Mouse (Mus musculus) lung, postnatal 0 days (tissue): Measurements from ENCODE around the gene Shisa9. TPM values are rescaled to one million over a fixed set of nuclear protein-coding genes. Genes with fewer than 3 reads are reported as not detected.
A peak's percentile ranks its signal among the peaks of the same experiment; 100 is the strongest.

Experiments used
- ATAC-seq: fragments of 200-750 bp; cut with Nextera tagmentation; 2 replicates; pipeline ENCODE4 v1.8.0; 2017; ENCODE audit warnings: moderate library complexity
- DNase-seq: peaks from one replicate; pipeline ENCODE4 v3.0.0-alpha.2; 2016; ENCODE audit warnings: low spot score
- H3K27ac ChIP-seq: fragments of 300-500 bp; sonication (generic); 2 replicates; pipeline ENCODE4 v1.5.1; 2014; ENCODE audit warnings: antibody characterized with exemption, mild to moderate bottlenecking, low read length, mixed read lengths
- H3K27me3 ChIP-seq: fragments of 300-500 bp; sonication (generic); replicated peaks from 2 replicates; pipeline ENCODE4 v1.6.1; 2014; ENCODE audit warnings: low read length, mixed read lengths; ENCODE audit not compliant: insufficient read depth
- H3K36me3 ChIP-seq: fragments of 300-500 bp; sonication (generic); 2 replicates; pipeline ENCODE4 v1.6.1; 2014; ENCODE audit warnings: low read length, mixed read lengths; ENCODE audit not compliant: insufficient read depth
- H3K4me1 ChIP-seq: fragments of 300-500 bp; sonication (generic); 2 replicates; pipeline ENCODE4 v1.6.1; 2014; ENCODE audit warnings: antibody characterized with exemption, low read depth, low read length, mixed read lengths; ENCODE audit not compliant: insufficient read depth
- H3K4me2 ChIP-seq: fragments of 300-500 bp; sonication (generic); replicated peaks from 2 replicates; pipeline ENCODE4 v1.6.1; 2014; ENCODE audit warnings: low read depth, mild to moderate bottlenecking, low read length, moderate library complexity, mixed read lengths
- H3K4me3 ChIP-seq: fragments of 300-500 bp; sonication (generic); 2 replicates; pipeline ENCODE4 v1.5.1; 2014; ENCODE audit warnings: low read depth, low read length
- H3K9ac ChIP-seq: fragments of 300-500 bp; sonication (generic); replicated peaks from 2 replicates; pipeline ENCODE4 v1.6.1; 2014; ENCODE audit warnings: low read depth, mild to moderate bottlenecking
- H3K9me3 ChIP-seq: fragments of 300-500 bp; sonication (generic); 2 replicates; pipeline ENCODE4 v1.6.1; 2016; ENCODE audit warnings: low read length, mixed read lengths
- CTCF ChIP-seq: IDR thresholded peaks from 2 replicates; pipeline ENCODE4 v1.5.1; 2016; ENCODE audit warnings: antibody characterized with exemption, mild to moderate bottlenecking
- EP300 ChIP-seq: IDR thresholded peaks from 2 replicates; pipeline ENCODE4 v1.6.1; 2016; ENCODE audit warnings: antibody characterized with exemption, mild to moderate bottlenecking, control low read depth
- WGBS: fragments of 180-500 bp; shearing (Covaris S2); extraction: QIAGEN DNeasy Blood & Tissue Kit; methylation state at CpG from one replicate; pipeline ENCODE4 v1.1.7; 2014; 5-methylcytosine and 5-hydroxymethylcytosine counted together
- polyA plus RNA-seq: library from polyadenylated mRNA; unstranded; fragments of >200 nt; fragmentation: Nextera tagmentation; extraction: Ambion mirVana; gene quantifications from 2 replicates; pipeline ENCODE4 v1.2.1, GENCODE M21; 2015

Gene Shisa9
- polyA plus RNA-seq, 1 experiment from 2014 or later = 1.5 TPM

GRCm38 (mm10) chr16:12197611-12198010 is 213.7 kb downstream of the Shisa9 start:
- H3K9ac ChIP-seq = no peak overlapping the region
- DNase-seq (peak; percentile 49), ATAC-seq (peak; percentile 25; the same call in 1 of the 2 replicates)
- H3K36me3 ChIP-seq = no peaks in the 10 kb centered on the region
- no peaks in the 10 kb centered on the region for H3K9me3 ChIP-seq
- no peak overlapping the region for H3K4me3 ChIP-seq
- WGBS = 33% methylated on average over 5 of the region's 5 CpGs
- no peaks in the 10 kb centered on the region for H3K4me1 ChIP-seq
- no peaks in the 10 kb centered on the region for H3K27me3 ChIP-seq
- no peak for TF ChIP-seq CTCF
- no peak for TF ChIP-seq EP300
- no peak overlapping the region for H3K27ac ChIP-seq
- H3K4me2 ChIP-seq = no peak overlapping the region

GRCm38 (mm10) chr16:12201216-12201615 is 217.3 kb downstream of the Shisa9 start:
- no peaks in the 10 kb centered on the region for H3K27me3 ChIP-seq
- DNase-seq = peak; percentile 50
- TF ChIP-seq EP300 (no peak), CTCF (peak; percentile 88)
- ATAC-seq = no peak
- no peaks in the 10 kb centered on the region for H3K4me1 ChIP-seq
- no peaks in the 10 kb centered on the region for H3K36me3 ChIP-seq
- no peak overlapping the region for H3K27ac ChIP-seq
- no peak overlapping the region for H3K9ac ChIP-seq
- no peaks in the 10 kb centered on the region for H3K9me3 ChIP-seq
- H3K4me3 ChIP-seq = no peak overlapping the region
- WGBS = 21% methylated on average over 3 of the region's 3 CpGs
- H3K4me2 ChIP-seq = no peak overlapping the region

GRCm38 (mm10) chr16:12202151-12202550 is 218.2 kb downstream of the Shisa9 start:
- H3K27ac ChIP-seq = no peak overlapping the region
- H3K4me3 ChIP-seq = no peak overlapping the region
- no peak overlapping the region for H3K4me2 ChIP-seq
- no peak for TF ChIP-seq EP300
- no peak for TF ChIP-seq CTCF
- H3K4me1 ChIP-seq = no peaks in the 10 kb centered on the region
- H3K9me3 ChIP-seq = no peaks in the 10 kb centered on the region
- no peak overlapping the region for H3K9ac ChIP-seq
- H3K36me3 ChIP-seq = no peaks in the 10 kb centered on the region
- H3K27me3 ChIP-seq = no peaks in the 10 kb centered on the region
- WGBS = 52% methylated on average over 3 of the region's 3 CpGs
- ATAC-seq (no peak), DNase-seq (no peak)

- no peak overlapping the region for H3K4me2 ChIP-seq
- no peaks in the 10 kb centered on the region for H3K36me3 ChIP-seq
- WGBS = 77% methylated on average over 2 of the region's 2 CpGs
- ATAC-seq (no peak), DNase-seq (no peak)
- H3K4me1 ChIP-seq = no peaks in the 10 kb centered on the region
- no peak overlapping the region for H3K4me3 ChIP-seq
- TF ChIP-seq EP300 (no peak), CTCF (no peak)
- no peak overlapping the region for H3K9ac ChIP-seq
- H3K9me3 ChIP-seq = no peaks in the 10 kb centered on the region
- H3K27me3 ChIP-seq = no peaks in the 10 kb centered on the region
- no peak overlapping the region for H3K27ac ChIP-seq
Measured at GRCm38 (mm10) chr16:12203055-12203454, 219.1 kb downstream of the Shisa9 start.

- TF ChIP-seq EP300 (no peak), CTCF (no peak)
Measured at GRCm38 (mm10) chr16:12204423-12204822, 220.5 kb downstream of the Shisa9 start.

GRCm38 (mm10) chr16:12206421-12206950 is 222.6 kb downstream of the Shisa9 start:
- Histone ChIP-seq H3K9me3 (no peaks in the 10 kb centered on the region), H3K27me3 (no peaks in the 10 kb centered on the region), H3K4me3 (no peak overlapping the region), H3K4me1 (no peaks in the 10 kb centered on the region), H3K9ac (no peak overlapping the region), H3K27ac (no peak overlapping the region), H3K36me3 (no peaks in the 10 kb centered on the region), H3K4me2 (no peak overlapping the region)
- ATAC-seq (no peak), DNase-seq (no peak)
- WGBS = 64% methylated on average over 1 of the region's 1 CpGs
- TF ChIP-seq CTCF (no peak), EP300 (no peak)

More at GRCm38 (mm10) chr16:12204423-12204822, 220.5 kb downstream of the Shisa9 start:
- H3K9me3 ChIP-seq = no peaks in the 10 kb centered on the region
- no peak overlapping the region for H3K27ac ChIP-seq
- H3K4me3 ChIP-seq = no peak overlapping the region
- WGBS = 81% methylated on average over 2 of the region's 2 CpGs
- no peaks in the 10 kb centered on the region for H3K4me1 ChIP-seq
- no peaks in the 10 kb centered on the region for H3K36me3 ChIP-seq
- H3K27me3 ChIP-seq = no peaks in the 10 kb centered on the region
- DNase-seq (no peak), ATAC-seq (no peak)
- no peak overlapping the region for H3K9ac ChIP-seq
- no peak overlapping the region for H3K4me2 ChIP-seq

- Histone ChIP-seq H3K27me3 (no peaks in the 10 kb centered on the region), H3K27ac (no peak overlapping the region), H3K36me3 (no peaks in the 10 kb centered on the region), H3K4me3 (no peak overlapping the region), H3K4me2 (no peak overlapping the region), H3K9ac (no peak overlapping the region), H3K4me1 (no peaks in the 10 kb centered on the region), H3K9me3 (no peaks in the 10 kb centered on the region)
- ATAC-seq (no peak), DNase-seq (no peak)
- TF ChIP-seq CTCF (no peak), EP300 (no peak)
- WGBS = 45% methylated on average over 2 of the region's 2 CpGs
Measured at GRCm38 (mm10) chr16:12206951-12207350, 223.0 kb downstream of the Shisa9 start.
